ENCODE assay signal across 7 mouse cellular contexts in the genomic region with DNA sequence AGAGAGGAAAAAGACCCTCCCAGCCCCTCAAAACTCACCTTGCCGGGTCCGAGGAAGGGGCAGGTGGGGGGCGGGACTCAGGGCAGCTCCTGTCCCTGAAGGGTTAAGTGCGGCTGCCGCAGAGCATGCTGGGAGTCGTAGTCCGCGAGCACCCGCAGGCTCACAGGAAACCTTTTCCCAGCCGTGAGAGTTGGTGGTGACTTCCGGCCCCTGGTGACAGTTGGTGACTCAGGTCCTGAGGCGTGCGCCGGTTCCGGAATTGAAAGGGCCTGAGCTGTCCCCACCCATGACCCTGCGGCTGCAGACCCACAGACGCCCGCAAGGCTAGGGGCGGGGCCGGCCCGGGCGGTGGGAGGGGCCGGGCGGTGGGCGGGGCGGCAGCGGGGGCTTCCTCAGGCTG. TPM values are rescaled to one million over a fixed set of nuclear protein-coding genes. Genes with fewer than 3 reads are reported as not detected.
DNase-seq lines count a peak whose midpoint lies in the region; ATAC-seq lines count a peak whose summit lies in the region.

Gene Myl6b, minus strand, starts transcription at position 96 of the 400 bp plus-strand sequence.

- DNase-seq in adrenal gland, adult 18-20 months (ENCODE audit: low spot score in 2 of 2): peak; percentile 86 to 89
- peak; percentile 97 for DNase-seq in embryo, embryonic 11 days
- DNase-seq in gastrocnemius, postnatal 25 days: peak; percentile 98
- peak; percentile 92 to 98 for DNase-seq in left cerebral cortex, postnatal 25 days (ENCODE audit: low spot score in 2 of 2)
- peak; percentile 97 for DNase-seq in midbrain, embryonic 10.5 days (ENCODE audit: low spot score)
- DNase-seq in right cerebral cortex, postnatal 4 days: peak; percentile 90

- H3K9ac ChIP-seq in intestine, embryonic 15.5 days: peak within 1 kb of the TSS; percentile 66

- peak within 1 kb of the TSS; percentile 57 for H3K4me3 ChIP-seq in intestine, embryonic 15.5 days (replicated peaks)
- H3K4me3 ChIP-seq in midbrain, embryonic 10.5 days: peak within 1 kb of the TSS; percentile 67

- peak within 1 kb of the TSS; percentile 88 for H3K27ac ChIP-seq in intestine, embryonic 15.5 days
- H3K27ac ChIP-seq in midbrain, embryonic 10.5 days (replicated peaks): peak within 1 kb of the TSS; percentile 84

- H3K9me3 ChIP-seq in intestine, embryonic 15.5 days: no peaks in the 10 kb centered on the region
- H3K9me3 ChIP-seq in midbrain, embryonic 10.5 days (replicated peaks): no peaks in the 10 kb centered on the region

- peak; percentile 91 for ATAC-seq in intestine, embryonic 15.5 days

- peaks cover 18% of the 10 kb centered on the region for H3K4me1 ChIP-seq in intestine, embryonic 15.5 days (replicated peaks)
- H3K4me1 ChIP-seq in midbrain, embryonic 10.5 days: peaks cover 41% of the 10 kb centered on the region

- intact Hi-C loops in left cerebral cortex, postnatal 25 days (cut with DNase I): loop anchor here (2.0 kb wide), 1 partner anchor 26 kb away; the partner anchor contains the start of gene Esyt1

- H3K4me2 ChIP-seq in intestine, embryonic 15.5 days (replicated peaks): peak within 1 kb of the TSS; percentile 83

- no peaks in the 10 kb centered on the region for H3K27me3 ChIP-seq in intestine, embryonic 15.5 days (replicated peaks)
- peaks cover 14% of the 10 kb centered on the region for H3K27me3 ChIP-seq in midbrain, embryonic 10.5 days (ENCODE audit: low read depth, poor library complexity, severe bottlenecking)

- H3K36me3 ChIP-seq in intestine, embryonic 15.5 days: no peaks in the 10 kb centered on the region
- no peaks in the 10 kb centered on the region for H3K36me3 ChIP-seq in midbrain, embryonic 10.5 days

- WGBS in intestine, embryonic 15.5 days: under 1% methylated on average over 27 of the region's 27 CpGs
- whole genome bisulfite sequencing in midbrain, embryonic 10.5 days: under 1% methylated on average over 27 of the region's 27 CpGs

RNA-seq across cellular contexts. Expression of gene Myl6b, which starts in this region (rescaled TPM):
- total RNA-seq in adrenal gland, adult 18-20 months (2021): 10 to 100 TPM in 1 of 2 experiments, 1 to 10 TPM in 1; 5.3 to 11.6 TPM
- 10 to 100 TPM; 20.3 to 38.5 TPM for total RNA-seq in gastrocnemius, postnatal 25 days (2021)
- 2.4 and 2.7 TPM in 2 replicates for polyA plus RNA-seq in intestine, embryonic 15.5 days (2015; fragmentation: Nextera tagmentation; extraction: Ambion mirVana)
- 10 to 100 TPM; 22.9 to 24.0 TPM for total RNA-seq in left cerebral cortex, postnatal 25 days (2021)
- polyA plus RNA-seq in midbrain, embryonic 10.5 days (2016; fragmentation: Nextera tagmentation; extraction: Ambion mirVana): 1.8 and 2.9 TPM in 2 replicates

Comparison
In these comparisons a context has a peak if more than half of its experiments do, and no peak if none do; other contexts are left out.
1. Peak in every context shown above with its lines: DNase-seq, ATAC-seq, H3K4me3 ChIP-seq and H3K27ac ChIP-seq.